Mouse (Mus musculus) left cerebral cortex, adult 2 months (tissue): ENCODE data around the gene Chsy1. TPM values are rescaled to one million over a fixed set of nuclear protein-coding genes. Genes with fewer than 3 reads are reported as not detected.
A peak's percentile ranks its signal among the peaks of the same experiment; 100 is the strongest.

Experiments used
- DNase-seq, 2 experiments: peaks; one replicate each; pipeline ENCODE4 v3.0.0; 2021 to 2022; ENCODE audit warnings: low spot score in 2 of 2, mixed read lengths in 1 of 2; ENCODE audit errors: extremely low spot score in 1 of 2
- H3K27ac ChIP-seq: fragments of 200-600 bp; 2 replicates; pipeline ENCODE4 v1.8.1; 2022
- H3K4me3 ChIP-seq: fragments of 200-600 bp; 2 replicates; pipeline ENCODE4 v1.8.1; 2022
- CTCF ChIP-seq: fragments of 200-600 bp; IDR thresholded peaks from 2 replicates; pipeline ENCODE4 v1.8.1; 2022; ENCODE audit warnings: antibody characterized with exemption, mild to moderate bottlenecking, moderate library complexity
- intact Hi-C: fragments of 180-260 bp; cut with DNase I; formaldehyde crosslinking; loops from one replicate; pipeline ENCODE4 v1.15.1; 2025
- long read RNA-seq, 2 experiments: library from polyadenylated mRNA; stranded (forward); transcript quantifications; one replicate each; pipeline ENCODE4 v2.0.0; 2021; ENCODE audit warnings: borderline mapping rate in 2 of 2
- total RNA-seq, 2 experiments: library from RNA; stranded (reverse); gene quantifications; 2 replicates each; pipeline ENCODE4 v1.2.3; 2021

Gene Chsy1
- total RNA-seq = 10 to 100 TPM; 15.6 to 17.3 TPM
- long read RNA-seq, experiment 1, full-length matches to known transcripts = 20 of 21 reads
- long read RNA-seq, experiment 1, partial matches to known transcripts = 1 of 21 reads
- long read RNA-seq, experiment 1, other reads (novel, unspliced or antisense) = 0 of 21 reads
- long read RNA-seq, experiment 2, full-length matches to known transcripts = 15 of 20 reads
- long read RNA-seq, experiment 2, partial matches to known transcripts = 2 of 20 reads
- long read RNA-seq, experiment 2, other reads (novel, unspliced or antisense) = 3 of 20 reads

- peak; percentile 92 to 94 for DNase-seq
- Histone ChIP-seq H3K4me3 (peak within 1 kb of the TSS; percentile 69), H3K27ac (peak within 1 kb of the TSS; percentile 79)
- intact Hi-C loops = loop anchor here (2.0 kb wide), 1 partner anchor 140 kb away; no protein-coding TSS in a partner anchor
- no peak; the same call in 1 of the 2 replicates for TF ChIP-seq CTCF
Observed at GRCm38 (mm10) chr7:66108961-66109854, at the start of gene Chsy1. Chsy1 (plus strand) TSS chr7:66109515.

GRCm38 (mm10) chr7:66060066-66060956 lies 49.0 kb upstream of the Chsy1 start:
- TF ChIP-seq CTCF = no peak
- intact Hi-C loops = loop anchor here (1.0 kb wide), 1 partner anchor 19 kb away; the partner anchor contains the start of gene Selenos
- peak; percentile 87 to 93 for DNase-seq
- Histone ChIP-seq H3K27ac (peak overlapping the region; percentile 77), H3K4me3 (peak overlapping the region; percentile 65)

GRCm38 (mm10) chr7:66061057-66061456 lies 48.3 kb upstream of the Chsy1 start:
- H3K27ac ChIP-seq = no peak overlapping the region
- DNase-seq = no peak
- TF ChIP-seq CTCF = no peak
- intact Hi-C loops = no loop called here
- H3K4me3 ChIP-seq = peak overlapping the region; percentile 65

GRCm38 (mm10) chr7:66076411-66076810 lies 32.9 kb upstream of the Chsy1 start:
- Histone ChIP-seq H3K27ac (no peak overlapping the region), H3K4me3 (no peak overlapping the region)
- intact Hi-C loops = no loop called here
- DNase-seq = no peak
- TF ChIP-seq CTCF = no peak

- intact Hi-C loops = loop anchor here (1.0 kb wide), 1 partner anchor 19 kb away; no protein-coding TSS in a partner anchor
- peak within 1 kb of the TSS; percentile 92 for H3K4me3 ChIP-seq
- DNase-seq = peak; percentile 92 to 95
- peak within 1 kb of the TSS; percentile 83 for H3K27ac ChIP-seq
- no peak for TF ChIP-seq CTCF
Observed at GRCm38 (mm10) chr7:66079364-66080230, 29.7 kb upstream of the Chsy1 start, which contains the start of gene Selenos. Selenos (plus strand) TSS chr7:66079649.

- H3K4me3 ChIP-seq = peak overlapping the region; percentile 92
- peak; percentile 34 for TF ChIP-seq CTCF
- no peak for DNase-seq
- peak overlapping the region; percentile 83 for H3K27ac ChIP-seq
- intact Hi-C loops = no loop called here
Observed at GRCm38 (mm10) chr7:66080231-66080613, 29.1 kb upstream of the Chsy1 start.

GRCm38 (mm10) chr7:66083757-66084156 lies 25.6 kb upstream of the Chsy1 start:
- Histone ChIP-seq H3K4me3 (no peak overlapping the region), H3K27ac (no peak overlapping the region)
- no peak for TF ChIP-seq CTCF
- intact Hi-C loops = no loop called here
- no peak for DNase-seq

GRCm38 (mm10) chr7:66084546-66084945 lies 24.8 kb upstream of the Chsy1 start:
- no peak for DNase-seq
- Histone ChIP-seq H3K27ac (no peak overlapping the region), H3K4me3 (no peak overlapping the region)
- intact Hi-C loops = no loop called here
- TF ChIP-seq CTCF = no peak

- no peak overlapping the region for H3K4me3 ChIP-seq
- no peak for TF ChIP-seq CTCF
- H3K27ac ChIP-seq = peak overlapping the region; percentile 89
- intact Hi-C loops = no loop called here
- peak; percentile 30 to 40 for DNase-seq
Observed at GRCm38 (mm10) chr7:66087652-66088051, 21.7 kb upstream of the Chsy1 start.

- DNase-seq = peak in 1 of 2 experiments; percentile 24
Observed at GRCm38 (mm10) chr7:66088077-66088476, 21.2 kb upstream of the Chsy1 start.

More at GRCm38 (mm10) chr7:66088077-66088476, 21.2 kb upstream of the Chsy1 start:
- no peak for TF ChIP-seq CTCF
- H3K27ac ChIP-seq = peak overlapping the region; percentile 89
- intact Hi-C loops = no loop called here
- H3K4me3 ChIP-seq = no peak overlapping the region
